Mouse (Mus musculus) cerebellum, adult 2 months (tissue): ENCODE data around the gene Fgf23.

ENCODE experiments used
- CTCF ChIP-seq: fragments of 200-500 bp; IDR thresholded peaks from 2 replicates; pipeline ENCODE4 v1.5.1; 2011; ENCODE audit warnings: low read depth, mild to moderate bottlenecking, control low read depth, low read length, moderate library complexity, borderline replicate concordance; ENCODE audit not compliant: insufficient read depth
- POLR2A ChIP-seq: fragments of 200-500 bp; IDR thresholded peaks from 2 replicates; pipeline ENCODE4 v1.6.1; 2011; ENCODE audit warnings: low read length, control low read depth, borderline replicate concordance; ENCODE audit not compliant: insufficient read depth

DNA sequence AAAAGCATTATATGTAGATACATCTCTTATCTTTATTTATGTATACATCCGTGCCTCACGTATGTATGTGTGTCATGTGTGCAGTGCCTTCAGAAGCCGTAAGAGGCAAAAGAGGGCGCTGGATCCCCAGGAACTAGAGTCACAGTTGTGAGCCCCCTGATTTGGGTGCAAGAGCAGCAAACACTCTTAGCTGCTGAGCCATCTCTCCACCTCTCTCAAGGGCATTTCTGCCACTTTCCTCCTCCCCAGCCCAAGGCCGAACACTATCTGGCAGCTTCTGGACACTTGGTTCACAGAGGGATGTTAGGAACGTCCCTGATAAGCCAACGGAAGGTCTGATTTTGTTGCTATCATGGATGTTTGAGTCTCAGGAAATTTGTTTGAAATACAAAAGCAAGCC is 50.8 kb downstream of the Fgf23 start:
- TF ChIP-seq POLR2A, result no peak
- TF ChIP-seq CTCF, result no peak
